Mouse (Mus musculus) forebrain, embryonic 12.5 days (tissue): Measurements from ENCODE around the gene Syne1. TPM values are rescaled to one million over a fixed set of nuclear protein-coding genes. Genes with fewer than 3 reads are reported as not detected.

Experiments used
- ATAC-seq: fragments of 200-750 bp; cut with Nextera tagmentation; 2 replicates; pipeline ENCODE4 v1.8.0; 2017; ENCODE audit warnings: moderate TSS enrichment; ENCODE audit not compliant: low FRiP score
- H3K27ac ChIP-seq: fragments of 300-500 bp; sonication (generic); 2 replicates; pipeline ENCODE4 v1.5.1; 2016; ENCODE audit warnings: mild to moderate bottlenecking
- H3K27me3 ChIP-seq: fragments of 300-500 bp; sonication (generic); 2 replicates; pipeline ENCODE4 v1.6.1; 2016; ENCODE audit warnings: mild to moderate bottlenecking
- H3K36me3 ChIP-seq: fragments of 300-500 bp; sonication (generic); replicated peaks from 2 replicates; pipeline ENCODE4 v1.6.1; 2016; ENCODE audit warnings: mild to moderate bottlenecking
- H3K4me1 ChIP-seq: fragments of 300-500 bp; sonication (generic); 2 replicates; pipeline ENCODE4 v1.6.1; 2016
- H3K4me2 ChIP-seq: fragments of 300-500 bp; sonication (generic); 2 replicates; pipeline ENCODE4 v1.6.1; 2016; ENCODE audit warnings: mild to moderate bottlenecking, moderate library complexity
- H3K4me3 ChIP-seq: fragments of 300-500 bp; sonication (generic); replicated peaks from 2 replicates; pipeline ENCODE4 v1.5.1; 2016; ENCODE audit warnings: mild to moderate bottlenecking
- H3K9ac ChIP-seq: fragments of 300-500 bp; sonication (generic); 2 replicates; pipeline ENCODE4 v1.6.1; 2016; ENCODE audit warnings: mild to moderate bottlenecking
- H3K9me3 ChIP-seq: fragments of 300-500 bp; sonication (generic); 2 replicates; pipeline ENCODE4 v1.6.1; 2016
- WGBS: fragments of 180-500 bp; shearing (Covaris S2); methylation state at CpG from one replicate; pipeline ENCODE4 v1.1.7; 2016; 5-methylcytosine and 5-hydroxymethylcytosine counted together
- polyA plus RNA-seq: library from polyadenylated mRNA; unstranded; fragments of >200 nt; fragmentation: Nextera tagmentation; extraction: Ambion mirVana; gene quantifications from 2 replicates; pipeline ENCODE4 v1.2.1, GENCODE M21; 2016

The Syne1 gene
- polyA plus RNA-seq, 1 experiment from 2014 or later: 3.2 TPM

DNA sequence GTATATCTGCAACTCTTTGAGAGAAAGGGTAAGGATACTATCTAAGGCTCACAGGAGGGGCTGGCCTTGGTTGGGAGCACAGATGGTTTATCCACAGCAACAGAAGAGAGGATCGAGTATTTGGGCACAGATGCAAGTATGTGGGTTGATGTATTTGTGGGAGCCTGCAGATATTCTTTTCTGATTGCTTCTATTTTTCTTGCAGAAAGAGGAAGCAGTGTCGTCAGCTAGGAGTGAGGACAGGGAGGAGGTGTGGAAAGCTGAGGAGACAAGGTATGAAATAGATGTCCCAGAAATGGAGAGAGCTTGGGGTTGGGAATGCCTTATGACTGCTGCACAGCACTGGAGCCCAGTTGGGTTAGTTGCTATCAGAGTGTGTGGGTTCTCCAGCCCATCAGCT, 172.3 kb downstream of the Syne1 start:
- Histone ChIP-seq H3K27me3 (no peaks in the 10 kb centered on the region), H3K4me3 (no peak overlapping the region), H3K9me3 (no peaks in the 10 kb centered on the region), H3K36me3 (no peaks in the 10 kb centered on the region), H3K4me1 (no peaks in the 10 kb centered on the region), H3K4me2 (no peak overlapping the region), H3K27ac (no peak overlapping the region), H3K9ac (no peak overlapping the region)
- WGBS: 81% methylated on average over 2 of the region's 2 CpGs
- ATAC-seq: no peak

DNA sequence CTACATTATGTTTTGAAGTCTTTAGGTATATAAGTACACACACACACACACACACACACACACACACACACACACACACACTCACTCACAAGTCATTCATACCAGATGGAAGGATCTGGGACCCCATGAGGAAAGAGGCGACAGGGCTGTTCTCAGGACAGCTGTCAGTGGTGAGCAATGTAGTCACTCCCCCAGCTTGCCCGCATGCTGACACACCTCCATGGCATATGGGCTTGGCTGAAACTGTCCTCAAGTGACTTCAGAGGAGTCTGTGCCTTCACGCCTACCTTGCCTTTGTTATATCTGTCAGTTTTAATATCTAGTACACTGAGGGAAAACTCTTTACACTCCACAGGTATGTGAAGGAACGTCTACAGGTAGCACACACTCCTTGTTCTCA, 181.7 kb downstream of the Syne1 start:
- H3K9me3 ChIP-seq: no peaks in the 10 kb centered on the region
- peaks cover 4% of the 10 kb centered on the region for H3K4me1 ChIP-seq
- no peak for ATAC-seq
- H3K27ac ChIP-seq: no peak overlapping the region
- 80% methylated on average over 4 of the region's 4 CpGs for WGBS
- no peaks in the 10 kb centered on the region for H3K36me3 ChIP-seq
- H3K4me3 ChIP-seq: no peak overlapping the region
- H3K4me2 ChIP-seq: no peak overlapping the region
- no peaks in the 10 kb centered on the region for H3K27me3 ChIP-seq
- H3K9ac ChIP-seq: no peak overlapping the region

DNA sequence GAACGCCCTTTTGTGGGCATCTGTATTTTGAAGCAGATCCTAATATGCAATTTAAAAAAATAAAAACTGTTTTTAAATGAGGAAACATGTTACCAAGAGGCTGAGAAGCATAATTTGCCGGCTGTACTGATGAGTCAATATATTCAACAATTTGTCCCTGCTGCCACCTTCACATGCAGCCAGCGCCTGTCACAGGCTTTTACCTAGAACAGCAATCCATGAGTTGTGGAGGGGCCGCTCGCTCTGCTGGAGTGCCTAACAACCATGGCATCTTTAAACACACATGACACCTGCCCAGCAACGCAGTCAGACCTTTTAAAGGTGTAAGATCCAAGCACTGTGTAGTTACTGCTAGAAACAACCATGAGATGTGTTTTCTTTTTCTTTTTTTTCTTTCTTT, 183.0 kb downstream of the Syne1 start:
- WGBS: 82% methylated on average over 6 of the region's 6 CpGs
- no peak for ATAC-seq

DNA sequence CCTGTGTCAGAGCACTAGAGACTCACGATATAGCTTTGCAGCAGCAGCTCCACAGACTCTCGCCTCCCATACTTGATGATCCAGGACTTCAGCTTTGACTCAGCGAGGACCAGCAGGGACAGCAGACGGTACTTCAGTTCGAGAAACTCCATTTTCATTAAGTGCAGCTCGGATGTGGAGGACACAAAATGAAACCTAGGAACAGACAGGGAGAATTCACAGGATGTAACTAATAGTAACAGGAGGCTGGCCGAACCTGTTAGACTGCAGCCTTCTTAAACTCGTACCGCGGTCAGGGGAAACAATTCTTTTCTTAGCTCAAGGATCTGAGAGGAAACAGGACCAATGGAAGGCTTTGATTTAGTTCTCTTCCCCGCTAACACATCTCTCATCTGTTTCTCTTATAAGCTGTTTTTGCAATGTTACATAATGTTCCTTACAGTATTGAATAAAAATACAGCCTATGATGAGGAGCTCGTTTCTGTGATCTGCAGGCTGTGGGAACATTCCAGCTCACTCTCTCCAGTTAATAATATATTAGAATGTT, 183.7 kb downstream of the Syne1 start:
- Histone ChIP-seq H3K4me2 (no peak overlapping the region), H3K4me3 (no peak overlapping the region), H3K27ac (no peak overlapping the region), H3K27me3 (no peaks in the 10 kb centered on the region), H3K9ac (no peak overlapping the region), H3K4me1 (peaks cover 4% of the 10 kb centered on the region), H3K36me3 (no peaks in the 10 kb centered on the region), H3K9me3 (no peaks in the 10 kb centered on the region)
- WGBS: 72% methylated on average over 12 of the region's 12 CpGs
- ATAC-seq: no peak

More for the DNA sequence above, 183.0 kb downstream of the Syne1 start:
- no peaks in the 10 kb centered on the region for H3K27me3 ChIP-seq
- peaks cover 4% of the 10 kb centered on the region for H3K4me1 ChIP-seq
- H3K4me3 ChIP-seq: no peak overlapping the region
- no peaks in the 10 kb centered on the region for H3K9me3 ChIP-seq
- H3K27ac ChIP-seq: no peak overlapping the region
- H3K9ac ChIP-seq: no peak overlapping the region
- no peaks in the 10 kb centered on the region for H3K36me3 ChIP-seq
- no peak overlapping the region for H3K4me2 ChIP-seq

DNA sequence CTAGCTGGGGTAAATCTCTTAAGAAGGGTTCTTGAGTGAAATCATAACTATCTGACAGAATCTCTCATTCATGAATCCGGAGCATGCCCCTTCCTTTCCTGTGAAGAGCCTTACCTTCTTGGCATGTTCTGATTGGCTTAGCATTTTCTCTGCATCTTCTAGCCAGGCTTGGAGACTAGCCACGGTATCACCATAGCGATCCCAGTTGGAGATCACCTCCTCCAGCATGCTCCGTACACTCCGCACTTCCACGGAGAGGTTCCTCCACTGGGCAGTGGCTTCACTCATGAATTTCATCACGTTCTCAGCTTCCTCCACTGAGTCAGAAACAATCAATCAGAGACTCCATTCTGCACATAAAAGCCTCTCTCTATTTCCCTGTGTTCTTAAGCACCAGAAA, 190.7 kb downstream of the Syne1 start:
- 59% methylated on average over 7 of the region's 7 CpGs for WGBS
- no peak overlapping the region for H3K4me2 ChIP-seq
- H3K4me1 ChIP-seq: no peaks in the 10 kb centered on the region
- ATAC-seq: no peak
- H3K9me3 ChIP-seq: no peaks in the 10 kb centered on the region
- no peaks in the 10 kb centered on the region for H3K36me3 ChIP-seq
- no peak overlapping the region for H3K4me3 ChIP-seq
- no peaks in the 10 kb centered on the region for H3K27me3 ChIP-seq
- no peak overlapping the region for H3K27ac ChIP-seq
- H3K9ac ChIP-seq: no peak overlapping the region

DNA sequence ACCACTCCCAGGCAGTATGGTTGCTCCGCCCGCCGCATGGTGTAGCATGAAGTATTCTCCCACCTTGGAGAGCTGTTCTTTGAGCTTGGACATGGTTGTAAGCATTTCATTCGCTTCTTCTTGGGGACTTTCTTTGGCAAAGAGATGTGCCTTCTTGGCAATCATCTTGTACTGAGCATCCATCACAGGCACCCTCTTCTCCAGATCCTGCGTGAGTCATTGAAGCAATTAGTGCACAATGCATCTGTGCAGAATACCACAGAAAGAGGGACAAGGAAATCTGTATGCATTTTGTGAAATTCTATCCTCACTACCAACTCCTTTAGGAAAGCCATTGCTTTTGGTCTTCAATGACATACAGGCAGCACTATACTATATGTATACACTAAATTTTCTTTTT, 194.7 kb downstream of the Syne1 start:
- H3K9ac ChIP-seq: no peak overlapping the region
- H3K36me3 ChIP-seq: no peaks in the 10 kb centered on the region
- H3K27me3 ChIP-seq: no peaks in the 10 kb centered on the region
- H3K9me3 ChIP-seq: no peaks in the 10 kb centered on the region
- no peaks in the 10 kb centered on the region for H3K4me1 ChIP-seq
- no peak overlapping the region for H3K27ac ChIP-seq
- 89% methylated on average over 5 of the region's 5 CpGs for WGBS
- H3K4me2 ChIP-seq: no peak overlapping the region
- no peak overlapping the region for H3K4me3 ChIP-seq
- no peak for ATAC-seq

DNA sequence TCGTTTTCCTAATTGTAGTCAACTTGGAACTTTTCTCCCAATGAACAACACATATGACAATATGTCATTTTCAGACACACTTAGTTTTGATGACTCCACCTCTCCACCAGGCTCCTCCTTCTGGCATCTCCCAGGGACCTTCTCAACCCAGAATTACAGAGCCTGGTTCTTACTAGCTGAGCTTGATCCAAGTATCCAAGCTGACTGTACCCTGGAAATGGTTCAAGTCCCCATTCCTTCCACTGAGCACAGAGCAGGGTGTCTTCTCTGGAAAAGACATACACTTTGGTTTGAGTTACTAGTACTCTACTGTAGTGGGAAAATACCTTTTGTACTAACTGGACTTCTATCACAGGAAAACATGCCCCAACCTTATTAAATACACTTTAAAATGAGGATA, 197.9 kb downstream of the Syne1 start:
- Histone ChIP-seq H3K36me3 (no peaks in the 10 kb centered on the region), H3K9ac (no peak overlapping the region), H3K27ac (no peak overlapping the region), H3K4me2 (no peak overlapping the region), H3K4me3 (no peak overlapping the region), H3K27me3 (no peaks in the 10 kb centered on the region), H3K9me3 (no peaks in the 10 kb centered on the region), H3K4me1 (no peaks in the 10 kb centered on the region)
- 100% methylated on average over 1 of the region's 1 CpGs for WGBS
- ATAC-seq: no peak

DNA sequence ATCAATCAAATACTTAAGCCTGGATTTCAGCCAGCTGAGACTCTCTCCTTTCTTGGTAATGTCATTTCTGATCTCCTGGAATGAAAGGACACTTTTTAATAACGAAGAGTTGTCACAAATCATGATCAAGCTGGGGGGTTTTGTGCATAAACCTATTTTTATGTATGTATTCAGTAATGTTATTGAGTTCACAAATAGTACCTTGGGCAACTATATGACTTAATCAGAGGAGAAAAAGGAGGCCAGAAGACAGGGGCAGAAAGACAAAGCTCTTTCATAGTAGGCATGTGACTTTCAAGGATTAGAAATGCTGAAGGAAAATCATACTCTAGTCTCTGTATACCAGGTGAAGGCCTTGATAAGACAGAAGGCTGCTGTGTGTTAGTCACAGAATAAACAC, 204.4 kb downstream of the Syne1 start:
- no peaks in the 10 kb centered on the region for H3K27me3 ChIP-seq
- no peak overlapping the region for H3K9ac ChIP-seq
- WGBS: 59% methylated on average over 1 of the region's 1 CpGs
- H3K4me2 ChIP-seq: no peak overlapping the region
- no peaks in the 10 kb centered on the region for H3K9me3 ChIP-seq
- no peaks in the 10 kb centered on the region for H3K4me1 ChIP-seq
- H3K36me3 ChIP-seq: no peaks in the 10 kb centered on the region
- ATAC-seq: no peak
- no peak overlapping the region for H3K27ac ChIP-seq
- H3K4me3 ChIP-seq: no peak overlapping the region

DNA sequence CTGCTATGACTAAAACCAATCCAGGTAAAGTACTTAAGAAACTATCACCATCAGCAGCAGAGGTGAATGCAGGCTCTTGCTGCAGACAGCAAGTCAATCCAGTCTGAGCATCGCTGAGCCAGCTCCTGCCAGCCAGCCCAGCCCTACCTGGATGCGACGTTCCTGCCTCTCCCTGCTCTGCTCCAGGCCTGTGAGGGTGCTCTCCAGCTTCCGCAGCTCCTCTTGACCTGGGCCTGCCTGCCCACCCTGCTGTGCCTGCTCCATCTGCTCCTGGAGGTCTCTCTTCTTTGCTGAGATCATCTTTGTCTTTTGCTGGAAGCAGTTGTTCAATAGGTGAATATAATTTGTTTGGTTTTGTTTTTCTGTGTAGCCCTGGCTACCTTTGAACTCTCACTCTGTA, 208.1 kb downstream of the Syne1 start:
- no peaks in the 10 kb centered on the region for H3K36me3 ChIP-seq
- no peaks in the 10 kb centered on the region for H3K27me3 ChIP-seq
- 72% methylated on average over 4 of the region's 4 CpGs for WGBS
- no peaks in the 10 kb centered on the region for H3K9me3 ChIP-seq
- no peaks in the 10 kb centered on the region for H3K4me1 ChIP-seq
- no peak overlapping the region for H3K4me2 ChIP-seq
- no peak overlapping the region for H3K27ac ChIP-seq
- H3K4me3 ChIP-seq: no peak overlapping the region
- H3K9ac ChIP-seq: no peak overlapping the region
- no peak for ATAC-seq

DNA sequence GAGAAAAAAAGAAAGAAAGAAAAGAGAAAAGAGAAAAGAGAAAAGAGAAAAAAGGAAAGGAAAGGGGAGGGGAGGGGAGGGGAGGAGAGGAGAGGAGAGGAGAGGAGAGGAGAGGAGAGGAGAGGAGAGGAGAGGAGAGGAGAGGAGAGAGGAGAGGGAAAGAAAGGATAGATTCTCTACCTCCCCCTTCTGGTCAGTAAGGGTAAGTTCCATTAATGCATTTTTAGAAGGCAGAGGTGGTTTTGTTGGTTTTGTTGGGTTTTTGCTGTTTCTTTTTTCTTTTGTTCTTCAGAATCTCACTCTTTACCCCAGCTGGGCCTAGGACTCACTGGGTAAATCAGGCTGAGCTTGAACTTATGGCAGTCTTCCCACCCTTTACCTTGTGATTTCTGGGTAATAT, 214.9 kb downstream of the Syne1 start:
- ATAC-seq: no peak

DNA sequence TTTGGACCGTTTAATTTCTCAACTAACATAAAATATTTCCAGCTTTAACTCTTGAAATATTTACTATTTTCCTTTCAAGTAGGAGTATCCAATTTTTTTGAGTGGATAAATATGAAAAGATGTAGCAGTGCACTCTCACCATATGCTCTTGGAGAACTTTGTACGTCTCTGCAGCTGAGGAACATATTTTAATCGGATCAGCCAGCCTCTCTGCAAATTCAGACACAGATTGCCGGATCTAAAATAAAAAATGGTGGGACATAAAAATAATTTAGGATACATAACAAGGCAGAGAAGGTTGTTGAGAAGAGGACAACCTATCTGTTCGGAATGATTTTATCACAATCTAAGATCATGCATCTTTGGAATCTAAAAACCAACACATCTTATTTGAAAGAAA, 218.5 kb downstream of the Syne1 start:
- H3K9ac ChIP-seq: no peak overlapping the region
- no peak overlapping the region for H3K27ac ChIP-seq
- WGBS: 93% methylated on average over 5 of the region's 5 CpGs
- no peak overlapping the region for H3K4me2 ChIP-seq
- H3K27me3 ChIP-seq: no peaks in the 10 kb centered on the region
- no peak for ATAC-seq
- no peaks in the 10 kb centered on the region for H3K36me3 ChIP-seq
- H3K4me1 ChIP-seq: no peaks in the 10 kb centered on the region
- no peak overlapping the region for H3K4me3 ChIP-seq
- no peaks in the 10 kb centered on the region for H3K9me3 ChIP-seq

More for the DNA sequence above, 214.9 kb downstream of the Syne1 start:
- Histone ChIP-seq H3K4me1 (no peaks in the 10 kb centered on the region), H3K36me3 (no peaks in the 10 kb centered on the region), H3K27ac (no peak overlapping the region), H3K9ac (no peak overlapping the region), H3K9me3 (no peaks in the 10 kb centered on the region), H3K4me3 (no peak overlapping the region), H3K4me2 (no peak overlapping the region), H3K27me3 (no peaks in the 10 kb centered on the region)

DNA sequence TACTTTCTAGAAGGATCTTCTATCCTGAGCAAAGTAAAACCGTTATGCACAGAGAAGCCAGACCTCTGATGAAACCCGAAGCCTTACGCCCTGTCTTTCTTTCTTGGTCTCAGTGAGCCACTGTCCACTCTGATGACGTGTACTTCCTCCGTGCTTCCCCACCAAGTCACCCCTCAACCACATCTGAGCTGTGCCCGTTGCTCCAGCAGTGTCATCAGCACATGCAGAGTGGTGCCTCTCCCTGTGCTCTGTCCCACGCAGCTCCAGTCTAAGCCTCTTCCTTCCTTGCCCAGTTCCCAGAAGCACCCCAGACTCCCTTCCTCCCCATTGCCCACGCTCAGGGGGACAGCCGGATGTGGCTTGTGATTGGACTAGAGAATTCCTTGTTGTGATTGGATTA, 224.6 kb downstream of the Syne1 start:
- Histone ChIP-seq H3K36me3 (no peaks in the 10 kb centered on the region), H3K27me3 (no peaks in the 10 kb centered on the region), H3K4me3 (no peak overlapping the region), H3K9me3 (no peaks in the 10 kb centered on the region), H3K27ac (no peak overlapping the region), H3K4me1 (no peaks in the 10 kb centered on the region), H3K9ac (no peak overlapping the region), H3K4me2 (no peak overlapping the region)
- 80% methylated on average over 9 of the region's 9 CpGs for WGBS
- no peak for ATAC-seq

DNA sequence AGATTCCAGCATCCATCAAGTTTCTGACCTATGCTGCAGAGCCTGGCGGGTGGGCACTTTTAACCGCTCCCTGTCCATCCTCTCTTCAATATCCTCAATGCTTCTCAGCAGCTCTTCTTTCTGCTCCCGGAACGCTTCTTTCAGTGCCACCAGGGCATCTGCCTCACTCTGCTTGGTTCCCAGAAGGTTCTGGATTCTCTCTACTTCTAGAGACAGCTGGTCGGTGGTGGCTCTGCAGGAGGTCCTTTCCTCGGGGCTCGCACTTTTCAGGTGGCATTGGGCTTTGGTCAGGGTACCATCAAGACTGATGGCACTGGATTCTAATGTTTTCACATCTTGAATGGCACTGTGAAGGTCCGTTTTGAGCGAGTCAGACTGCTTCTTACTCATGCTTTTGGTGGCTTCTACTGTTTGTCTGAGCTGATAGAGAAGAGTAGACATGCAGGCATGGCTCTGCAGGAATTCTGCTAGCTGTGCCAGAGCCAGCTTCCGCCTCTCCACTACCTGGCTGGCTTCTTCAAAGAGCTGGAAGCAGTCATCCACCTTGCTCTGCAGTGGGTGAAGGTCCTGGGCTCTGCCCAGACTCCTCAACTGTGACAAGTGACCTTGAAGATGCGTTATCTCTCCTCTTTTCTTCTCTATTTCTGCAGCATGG, 227.4 kb downstream of the Syne1 start:
- no peak overlapping the region for H3K27ac ChIP-seq
- no peak for ATAC-seq
- H3K36me3 ChIP-seq: no peaks in the 10 kb centered on the region
- 88% methylated on average over 11 of the region's 11 CpGs for WGBS
- H3K4me1 ChIP-seq: no peaks in the 10 kb centered on the region
- H3K4me3 ChIP-seq: no peak overlapping the region
- no peak overlapping the region for H3K4me2 ChIP-seq
- H3K27me3 ChIP-seq: no peaks in the 10 kb centered on the region
- no peaks in the 10 kb centered on the region for H3K9me3 ChIP-seq
- no peak overlapping the region for H3K9ac ChIP-seq
